Mouse (Mus musculus) stomach, postnatal 0 days (tissue): ENCODE measurements around the gene Etv2. TPM values are rescaled to one million over a fixed set of nuclear protein-coding genes. Genes with fewer than 3 reads are reported as not detected.
A peak's percentile ranks its signal among the peaks of the same experiment; 100 is the strongest.

Experiments used
- ATAC-seq: fragments of 200-750 bp; cut with Nextera tagmentation; 2 replicates; pipeline ENCODE4 v1.8.0; 2017; ENCODE audit not compliant: low FRiP score, low TSS enrichment
- DNase-seq: peaks from one replicate; pipeline ENCODE4 v3.0.0-alpha.2; 2016; ENCODE audit warnings: low spot score
- H3K27ac ChIP-seq: fragments of 300-500 bp; sonication (generic); replicated peaks from 2 replicates; pipeline ENCODE4 v1.5.1; 2014; ENCODE audit warnings: mild to moderate bottlenecking, control low read depth
- H3K27me3 ChIP-seq: fragments of 300-500 bp; sonication (generic); 2 replicates; pipeline ENCODE4 v1.6.1; 2014; ENCODE audit warnings: low read length; ENCODE audit not compliant: control insufficient read depth, insufficient read depth
- H3K36me3 ChIP-seq: fragments of 300-500 bp; sonication (generic); 2 replicates; pipeline ENCODE4 v1.6.1; 2014; ENCODE audit warnings: low read length, mixed read lengths; ENCODE audit not compliant: control insufficient read depth, insufficient read depth
- H3K4me1 ChIP-seq: fragments of 300-500 bp; sonication (generic); replicated peaks from 2 replicates; pipeline ENCODE4 v1.6.1; 2014; ENCODE audit warnings: antibody characterized with exemption; ENCODE audit not compliant: control insufficient read depth, insufficient read depth
- H3K4me2 ChIP-seq: fragments of 300-500 bp; sonication (generic); replicated peaks from 2 replicates; pipeline ENCODE4 v1.6.1; 2014; ENCODE audit warnings: low read depth, mild to moderate bottlenecking, control low read depth, moderate library complexity
- H3K4me3 ChIP-seq: fragments of 300-500 bp; sonication (generic); 2 replicates; pipeline ENCODE4 v1.5.1; 2014; ENCODE audit warnings: low read depth, low read length, control low read depth
- H3K9ac ChIP-seq: fragments of 300-500 bp; sonication (generic); 2 replicates; pipeline ENCODE4 v1.6.1; 2014; ENCODE audit warnings: mild to moderate bottlenecking, low read length, control low read depth, mixed read lengths
- H3K9me3 ChIP-seq: fragments of 300-500 bp; sonication (generic); 2 replicates; pipeline ENCODE4 v1.6.1; 2016; ENCODE audit warnings: low read length; ENCODE audit not compliant: control insufficient read depth
- CTCF ChIP-seq: IDR thresholded peaks from 2 replicates; pipeline ENCODE4 v1.5.1; 2016; ENCODE audit warnings: antibody characterized with exemption, low read depth, mild to moderate bottlenecking, moderate library complexity
- EP300 ChIP-seq: optimal IDR thresholded peaks from 2 replicates; pipeline ENCODE3; 2016; ENCODE audit warnings: antibody characterized with exemption
- WGBS: fragments of 180-500 bp; shearing (Covaris S2); extraction: QIAGEN DNeasy Blood & Tissue Kit; methylation state at CpG from one replicate; pipeline ENCODE4 v1.1.7; 2014; 5-methylcytosine and 5-hydroxymethylcytosine counted together
- polyA plus RNA-seq: library from polyadenylated mRNA; unstranded; fragments of >200 nt; fragmentation: Nextera tagmentation; extraction: Ambion mirVana; gene quantifications from 2 replicates; pipeline ENCODE4 v1.2.1, GENCODE M21; 2015

Etv2 gene
- polyA plus RNA-seq = not detected in 2 replicates

GRCm38 (mm10) chr7:30635752-30636151, at the start of gene Etv2:
Etv2 (minus strand) TSS chr7:30635852.
- Histone ChIP-seq H3K27me3 (peaks cover 7% of the 10 kb centered on the region; the same call in 1 of the 2 replicates), H3K4me3 (peak within 1 kb of the TSS; percentile 15; the same call in 1 of the 2 replicates), H3K9me3 (no peaks in the 10 kb centered on the region), H3K27ac (no peak within 1 kb of the TSS), H3K4me2 (peak within 1 kb of the TSS; percentile 14; the same call in 1 of the 2 replicates), H3K36me3 (0 out of 2 replicates have a peak, but pooled peaks cover 4% of the 10 kb centered on the region), H3K9ac (no peak within 1 kb of the TSS), H3K4me1 (no peaks in the 10 kb centered on the region)
- DNase-seq (no peak), ATAC-seq (no peak)
- WGBS = 1% methylated on average over 5 of the region's 5 CpGs
- no peak for TF ChIP-seq CTCF
- TF ChIP-seq EP300 = no peak

DNA sequence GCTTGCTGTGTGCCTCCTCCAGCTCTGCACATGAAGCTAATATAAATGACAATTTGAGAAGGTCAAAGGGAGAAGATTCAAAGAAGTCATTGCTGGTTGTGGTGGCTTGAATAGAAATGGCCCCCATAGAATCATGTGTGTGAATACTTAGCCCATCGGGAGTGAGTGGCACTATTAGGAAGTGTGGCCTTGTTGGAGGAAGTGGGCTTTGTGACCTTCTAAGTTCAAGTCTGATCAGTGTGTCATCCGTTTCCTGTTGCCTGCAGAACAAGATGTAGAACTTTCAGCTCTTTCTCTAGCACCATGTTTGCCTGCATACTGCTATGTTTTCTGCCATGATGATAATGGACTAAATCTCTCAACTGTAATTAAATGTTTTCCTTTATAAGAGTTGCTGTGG, 47.8 kb upstream of the Etv2 start:
- no peak overlapping the region for H3K4me2 ChIP-seq
- no peaks in the 10 kb centered on the region for H3K4me1 ChIP-seq
- H3K9me3 ChIP-seq = no peaks in the 10 kb centered on the region
- H3K27ac ChIP-seq = no peak overlapping the region
- WGBS = 90% methylated on average over 2 of the region's 2 CpGs
- no peak for ATAC-seq
- H3K27me3 ChIP-seq = no peaks in the 10 kb centered on the region
- no peaks in the 10 kb centered on the region for H3K36me3 ChIP-seq
- DNase-seq = no peak
- TF ChIP-seq CTCF (no peak), EP300 (no peak)
- no peak overlapping the region for H3K9ac ChIP-seq
- no peak overlapping the region for H3K4me3 ChIP-seq

- Histone ChIP-seq H3K4me3 (no peak overlapping the region), H3K27ac (no peak overlapping the region), H3K36me3 (no peaks in the 10 kb centered on the region), H3K9ac (no peak overlapping the region), H3K9me3 (no peaks in the 10 kb centered on the region), H3K4me1 (no peaks in the 10 kb centered on the region), H3K27me3 (no peaks in the 10 kb centered on the region), H3K4me2 (no peak overlapping the region)
- WGBS = 51% methylated on average over 5 of the region's 5 CpGs
- no peak for DNase-seq
- TF ChIP-seq EP300 = no peak
- no peak for TF ChIP-seq CTCF
- ATAC-seq = no peak
These were observed 46.2 kb upstream of the Etv2 start for GRCm38 (mm10) chr7:30681897-30682296.

- Histone ChIP-seq H3K4me3 (no peak overlapping the region), H3K36me3 (no peaks in the 10 kb centered on the region), H3K4me2 (no peak overlapping the region), H3K9me3 (no peaks in the 10 kb centered on the region), H3K27me3 (no peaks in the 10 kb centered on the region), H3K27ac (no peak overlapping the region), H3K9ac (no peak overlapping the region), H3K4me1 (no peaks in the 10 kb centered on the region)
- no peak for ATAC-seq
- WGBS = 48% methylated on average over 5 of the region's 5 CpGs
- TF ChIP-seq CTCF = peak; percentile 57
- no peak for TF ChIP-seq EP300
- no peak for DNase-seq
These were observed 42.8 kb upstream of the Etv2 start for GRCm38 (mm10) chr7:30678263-30678975.

GRCm38 (mm10) chr7:30671480-30671879, 35.8 kb upstream of the Etv2 start, which contains the start of gene Pmis2:
Pmis2 (minus strand) TSS chr7:30671605.
- H3K4me2 ChIP-seq = no peak within 1 kb of the TSS
- no peaks in the 10 kb centered on the region for H3K36me3 ChIP-seq
- H3K9ac ChIP-seq = no peak within 1 kb of the TSS
- no peaks in the 10 kb centered on the region for H3K9me3 ChIP-seq
- no peak for TF ChIP-seq EP300
- TF ChIP-seq CTCF = no peak
- no peak for DNase-seq
- H3K4me3 ChIP-seq = no peak within 1 kb of the TSS
- H3K4me1 ChIP-seq = no peaks in the 10 kb centered on the region
- no peaks in the 10 kb centered on the region for H3K27me3 ChIP-seq
- ATAC-seq = no peak
- H3K27ac ChIP-seq = no peak within 1 kb of the TSS
- 72% methylated on average over 9 of the region's 9 CpGs for WGBS

DNA sequence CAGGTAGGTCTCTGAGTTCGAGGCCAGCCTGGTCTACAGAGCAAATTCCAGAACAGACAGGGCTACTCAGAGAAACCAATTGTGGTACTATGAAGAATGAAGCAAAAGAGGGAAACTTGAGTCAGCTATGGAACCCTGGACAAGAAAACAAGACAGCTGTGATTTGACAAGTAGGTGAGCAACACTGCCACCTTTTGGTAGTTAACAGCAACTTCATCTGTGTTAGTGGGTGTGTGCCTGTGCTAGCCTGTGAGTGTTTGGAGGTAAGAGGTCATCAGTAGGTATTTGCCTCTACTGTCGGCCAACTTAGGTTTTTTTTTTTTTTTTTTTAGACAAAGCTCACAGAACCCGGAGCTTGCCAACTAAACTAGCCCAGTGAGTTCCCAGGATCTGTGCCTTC, 33.6 kb upstream of the Etv2 start:
- Histone ChIP-seq H3K27ac (no peak overlapping the region), H3K27me3 (no peaks in the 10 kb centered on the region), H3K9ac (no peak overlapping the region), H3K36me3 (no peaks in the 10 kb centered on the region), H3K4me3 (no peak overlapping the region), H3K4me1 (peaks cover 3% of the 10 kb centered on the region; the same call in 1 of the 2 replicates), H3K4me2 (no peak overlapping the region), H3K9me3 (no peaks in the 10 kb centered on the region)
- no peak for TF ChIP-seq EP300
- peak; percentile 69 for TF ChIP-seq CTCF
- WGBS = 29% methylated on average over 3 of the region's 3 CpGs
- ATAC-seq (no peak), DNase-seq (no peak)
